Mouse (Mus musculus): ENCODE measurements at regions not wholly inside any gene's neighbourhood (a gene's known extent, or its start where the extent isn't known, plus 50 kb on each side); places are given as distances from the start of the nearest gene placed in this dataset.

DNA sequence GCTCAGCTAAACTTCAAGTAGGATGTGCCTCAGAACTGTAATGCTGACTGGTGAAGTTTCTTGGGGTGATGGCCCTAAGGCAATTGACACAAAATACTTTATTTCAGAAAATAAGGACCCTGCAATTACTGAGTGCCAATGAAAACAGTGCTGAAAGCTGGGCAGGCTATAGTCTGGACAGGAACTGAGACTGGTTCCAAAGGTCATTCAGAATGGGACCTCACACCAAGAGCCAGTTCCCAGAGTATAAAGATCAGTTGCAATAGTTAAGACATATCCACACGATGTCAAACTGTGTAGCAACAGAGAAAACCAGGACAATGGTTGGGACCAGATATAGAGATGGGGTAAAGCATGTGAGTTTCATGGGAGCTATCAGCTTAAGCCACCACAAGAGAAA is 409.6 kb upstream of the Mctp2 start:
- no peak for ATAC-seq (replicated peaks; ENCODE audit: poor library complexity, severe bottlenecking)

DNA sequence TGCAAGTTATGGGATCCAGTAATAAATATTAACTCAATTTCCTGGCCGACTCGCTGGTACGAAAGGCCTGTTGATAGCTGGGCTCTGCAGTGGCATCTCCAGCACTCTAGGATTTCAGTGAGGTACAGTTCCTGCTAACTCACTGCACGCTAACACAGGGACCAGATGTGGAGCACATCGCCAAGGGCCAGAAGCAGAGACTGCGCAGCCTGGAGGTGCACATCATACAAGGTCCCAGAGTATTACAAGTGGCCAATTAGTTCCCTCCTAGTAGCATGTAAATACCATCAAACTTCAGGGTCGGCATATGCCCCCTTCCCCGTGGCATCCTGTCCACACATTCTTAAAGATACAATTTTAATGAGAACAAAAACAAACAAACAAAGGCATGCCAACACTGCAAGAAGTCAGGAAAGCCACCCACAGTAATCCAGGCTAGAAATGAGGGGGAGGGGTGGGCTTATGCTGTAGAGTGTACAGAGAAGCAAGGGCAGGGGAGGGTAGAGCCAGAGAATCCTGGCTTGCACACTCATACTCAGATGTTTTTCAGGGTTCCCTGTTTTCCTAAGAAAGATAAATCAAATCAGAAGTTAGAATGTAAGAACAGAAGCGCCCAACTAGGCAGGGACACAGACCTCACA is 419.9 kb upstream of the Mctp2 start:
- no peak for ATAC-seq (replicated peaks; ENCODE audit: poor library complexity, severe bottlenecking)

GRCm38 (mm10) chr7:72737792-72738191 is 431.4 kb upstream of the Mctp2 start:
- no peak for ATAC-seq (replicated peaks; ENCODE audit: poor library complexity, severe bottlenecking)

- ATAC-seq (replicated peaks; ENCODE audit: poor library complexity, severe bottlenecking), result no peak
Measured at GRCm38 (mm10) chr7:72738324-72738944, 432.0 kb upstream of the Mctp2 start.

- no peak for ATAC-seq (replicated peaks; ENCODE audit: poor library complexity, severe bottlenecking)
Measured at GRCm38 (mm10) chr7:72742376-72742775, 436.0 kb upstream of the Mctp2 start.

GRCm38 (mm10) chr7:72751501-72751917 is 445.1 kb upstream of the Mctp2 start:
- no peak for ATAC-seq (replicated peaks; ENCODE audit: poor library complexity, severe bottlenecking)

- no peak for ATAC-seq (replicated peaks; ENCODE audit: poor library complexity, severe bottlenecking)
Measured at GRCm38 (mm10) chr7:72753053-72753559, 446.7 kb upstream of the Mctp2 start.

- no peak for ATAC-seq (replicated peaks; ENCODE audit: poor library complexity, severe bottlenecking)
Measured at GRCm38 (mm10) chr7:72762711-72763110, 456.3 kb upstream of the Mctp2 start.

GRCm38 (mm10) chr7:72768705-72769104 is 462.3 kb upstream of the Mctp2 start:
- no peak for ATAC-seq (replicated peaks; ENCODE audit: poor library complexity, severe bottlenecking)

DNA sequence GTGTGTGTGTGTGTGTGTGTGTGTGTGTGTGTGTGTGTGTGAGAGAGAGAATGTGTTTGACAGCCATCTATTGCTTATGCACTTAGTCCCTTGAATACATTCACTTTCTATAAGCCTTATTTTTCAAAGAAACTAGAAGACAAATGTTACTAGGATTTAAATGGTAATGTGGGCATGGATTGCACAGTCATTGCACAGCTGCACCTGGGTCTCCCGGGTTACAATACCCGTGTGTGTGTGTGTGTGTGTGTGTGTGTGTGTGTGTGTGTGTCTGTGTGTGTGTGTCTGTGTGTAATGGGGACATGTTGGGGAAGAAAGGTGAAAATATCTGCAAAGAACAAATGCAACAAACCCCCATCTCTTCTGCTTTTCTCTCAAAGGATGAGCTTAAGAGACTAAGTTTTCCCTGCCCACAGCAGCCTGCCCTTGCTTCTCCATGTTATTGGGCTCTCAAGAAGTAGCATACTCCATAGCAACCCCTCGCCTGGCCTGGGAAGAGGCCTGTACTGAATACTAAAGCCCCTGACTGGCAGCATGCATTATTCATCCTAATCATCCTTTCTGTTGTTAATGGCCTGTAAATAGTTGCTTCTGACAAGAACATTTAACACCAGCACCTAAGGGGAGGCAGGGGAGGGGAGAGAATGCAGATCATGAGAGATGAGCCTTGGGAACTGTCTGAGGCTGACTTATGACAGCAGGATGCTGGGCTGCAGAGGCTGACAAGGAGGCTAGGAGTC is 467.8 kb upstream of the Mctp2 start:
- ATAC-seq (replicated peaks; ENCODE audit: poor library complexity, severe bottlenecking), result no peak

DNA sequence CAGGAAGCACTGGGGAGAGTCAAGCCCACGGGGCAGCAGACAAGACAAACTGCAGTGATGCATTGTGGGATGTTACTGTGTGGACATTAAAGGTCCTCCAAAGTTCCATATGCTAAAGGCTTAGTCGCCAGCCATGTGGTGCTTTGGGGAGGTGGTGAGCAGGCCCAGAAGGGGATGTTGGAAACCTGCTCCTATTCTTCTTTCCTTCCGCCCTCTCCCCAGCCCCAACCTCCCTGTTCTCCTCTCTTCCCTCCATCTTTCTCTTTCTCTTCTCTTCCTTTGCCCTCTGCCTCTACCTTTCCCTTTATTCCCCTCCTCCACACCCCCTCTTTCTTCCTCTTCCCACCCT is 468.3 kb upstream of the Mctp2 start:
- no peak for ATAC-seq (replicated peaks; ENCODE audit: poor library complexity, severe bottlenecking)

- no peak for ATAC-seq (replicated peaks; ENCODE audit: poor library complexity, severe bottlenecking)
Measured at GRCm38 (mm10) chr7:72787306-72787705, 480.9 kb upstream of the Mctp2 start.

DNA sequence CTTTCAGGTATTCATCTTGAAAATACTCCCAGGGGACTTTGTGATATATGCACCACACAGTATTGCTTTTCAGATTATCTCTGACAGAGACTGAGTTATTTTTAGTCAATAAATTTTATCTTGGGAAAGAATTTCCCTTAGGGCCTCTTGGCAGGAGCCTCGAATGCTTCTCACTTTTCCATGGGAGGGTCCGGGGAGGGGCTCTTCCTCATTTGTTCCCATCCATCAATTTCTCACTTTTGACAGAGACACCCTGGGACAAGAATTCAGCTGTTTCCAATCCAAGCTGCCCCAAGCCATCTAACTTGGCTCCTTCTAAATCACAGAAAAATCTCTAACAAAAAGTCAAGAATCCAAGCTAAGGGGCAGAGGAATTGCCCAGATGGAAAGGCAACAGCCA is 481.9 kb upstream of the Mctp2 start:
- no peak for ATAC-seq (replicated peaks; ENCODE audit: poor library complexity, severe bottlenecking)

DNA sequence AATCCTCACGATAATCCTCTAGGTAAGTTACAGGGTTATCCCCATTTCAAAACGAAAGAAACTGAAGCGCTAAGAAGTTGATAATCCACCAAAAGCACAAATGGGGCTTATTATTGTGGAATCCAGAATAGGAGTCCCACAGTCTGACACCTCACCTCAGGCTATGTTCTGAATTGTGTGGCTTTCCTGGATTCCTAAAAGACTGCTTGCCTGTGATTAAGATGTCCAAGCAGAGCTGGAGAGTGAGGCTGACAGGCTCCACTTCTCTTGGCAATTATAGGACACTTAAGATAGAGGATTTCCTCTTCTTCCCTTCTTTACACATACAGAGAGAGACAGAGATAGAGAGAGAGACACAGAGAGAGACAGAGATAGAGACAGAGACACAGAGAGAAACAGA is 515.7 kb upstream of the Mctp2 start:
- ATAC-seq (replicated peaks; ENCODE audit: poor library complexity, severe bottlenecking), result no peak

GRCm38 (mm10) chr7:72826597-72826996 is 520.2 kb upstream of the Mctp2 start:
- ATAC-seq (replicated peaks; ENCODE audit: poor library complexity, severe bottlenecking), result no peak

- ATAC-seq (replicated peaks; ENCODE audit: poor library complexity, severe bottlenecking), result no peak
Measured at GRCm38 (mm10) chr7:72835423-72835822, 529.0 kb upstream of the Mctp2 start.

DNA sequence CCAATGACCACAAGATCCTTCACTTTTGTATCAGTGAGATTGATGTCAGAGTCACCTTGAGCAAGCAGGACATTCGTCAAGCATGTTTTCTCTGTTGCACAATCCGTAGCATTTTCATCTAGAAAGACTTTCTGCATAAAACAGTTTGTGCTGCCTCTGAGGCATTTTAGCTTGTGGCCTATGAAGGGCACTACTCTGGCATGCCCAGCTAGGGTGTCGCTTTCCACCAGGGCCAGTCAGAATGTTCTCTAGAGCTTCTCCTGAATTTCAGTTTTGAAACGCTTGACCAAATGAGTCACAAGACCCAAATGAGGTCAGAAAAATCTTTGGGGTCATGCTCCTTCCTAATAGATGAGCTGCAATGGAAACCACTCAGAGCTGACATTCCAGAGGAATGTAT is 529.6 kb upstream of the Mctp2 start:
- ATAC-seq (replicated peaks; ENCODE audit: poor library complexity, severe bottlenecking), result no peak

GRCm38 (mm10) chr7:72836457-72836985 is 530.1 kb upstream of the Mctp2 start:
- ATAC-seq (replicated peaks; ENCODE audit: poor library complexity, severe bottlenecking), result no peak

- ATAC-seq (replicated peaks; ENCODE audit: poor library complexity, severe bottlenecking), result no peak
Measured at GRCm38 (mm10) chr7:72837992-72838655, 531.7 kb upstream of the Mctp2 start.

DNA sequence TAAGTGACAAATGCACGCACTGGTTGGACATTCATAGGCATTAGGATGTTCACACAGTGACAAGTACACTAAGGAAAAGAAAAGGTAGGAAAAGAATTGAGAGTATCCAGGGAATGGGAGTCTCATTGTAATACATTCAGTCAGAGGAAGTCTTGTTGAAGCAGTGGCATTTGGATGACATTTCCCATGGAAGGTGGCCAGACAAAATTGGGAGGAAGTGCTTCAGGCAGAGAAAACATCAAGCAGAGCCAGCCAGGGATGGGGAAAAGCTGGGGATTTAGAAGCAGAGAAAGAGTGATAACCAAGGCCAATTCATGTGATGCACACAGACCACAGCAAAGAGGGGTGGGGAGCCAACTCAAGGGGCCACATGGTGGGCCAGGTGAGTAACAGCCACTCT is 524.0 kb upstream of the Rgma start:
- ATAC-seq (replicated peaks; ENCODE audit: poor library complexity, severe bottlenecking), result no peak

GRCm38 (mm10) chr7:72854501-72855002 is 520.8 kb upstream of the Rgma start:
- ATAC-seq (replicated peaks; ENCODE audit: poor library complexity, severe bottlenecking), result no peak
